Mouse (Mus musculus) adrenal gland, adult 10 weeks (tissue): ENCODE results near the gene Tbcd. TPM values are rescaled to one million over a fixed set of nuclear protein-coding genes. Genes with fewer than 3 reads are reported as not detected.

Source experiments
- polyA plus RNA-seq: library from polyadenylated mRNA; stranded (reverse); fragments of 350-450 nt; fragmentation: Illumina TruSeq; extraction: RNeasy Lipid Tissue Mini Kit (QIAGEN cat#74804); gene quantifications from one replicate; pipeline ENCODE4 v1.2.3, GENCODE M21; 2014; ENCODE audit warnings: low read depth, low replicate concordance

The Tbcd gene
- polyA plus RNA-seq, result 31.0 TPM

GRCm38 (mm10) chr11:121451753-121452635, at the start of gene Tbcd:
Tbcd (plus strand) TSS chr11:121451949.

GRCm38 (mm10) chr11:121420830-121421552, 30.8 kb upstream of the Tbcd start, which contains the start of gene Fn3krp:
Fn3krp (plus strand) TSS chr11:121421401.

GRCm38 (mm10) chr11:121434156-121435155, 17.3 kb upstream of the Tbcd start, which contains the start of gene Fn3k:
Fn3k (plus strand) TSS chr11:121434913.

GRCm38 (mm10) chr11:121519131-121519530, 67.4 kb downstream of the Tbcd start, which contains the start of gene Zfp750:
Zfp750 (minus strand) TSS chr11:121519333.

Other genes starting within 250 kb of the Tbcd start
- 6.6 TPM for gene Hexdc, start 247.5 kb upstream of the Tbcd start, polyA plus RNA-seq
- 3.3 TPM for gene Ogfod3, start 247.2 kb upstream of the Tbcd start, polyA plus RNA-seq
- gene Cybc1, start 222.6 kb upstream of the Tbcd start, polyA plus RNA-seq, result 11.7 TPM
- 12.0 TPM for gene Narf, start 214.7 kb upstream of the Tbcd start, polyA plus RNA-seq
- 25.8 TPM for gene Foxk2, start 192.0 kb upstream of the Tbcd start, polyA plus RNA-seq
- gene Wdr45b, start 97.5 kb upstream of the Tbcd start, polyA plus RNA-seq, result 97.2 TPM
- gene Rab40b, start 63.7 kb upstream of the Tbcd start, polyA plus RNA-seq, result 10.3 TPM
- 10.2 TPM for gene Fn3krp, start 30.5 kb upstream of the Tbcd start, polyA plus RNA-seq
- gene Fn3k, start 17.0 kb upstream of the Tbcd start, polyA plus RNA-seq, result 0.41 TPM
- gene Zfp750, start 67.4 kb downstream of the Tbcd start, polyA plus RNA-seq, result 0.58 TPM
- gene B3gntl1, start 221.2 kb downstream of the Tbcd start, polyA plus RNA-seq, result 2.6 TPM
- gene Metrnl, start 249.6 kb downstream of the Tbcd start, polyA plus RNA-seq, result 3.4 TPM